Mouse (Mus musculus) kidney, adult 8-10 months (tissue): Measurements from ENCODE around the gene C87436.

Source experiments
- DNase-seq, 2 experiments: peaks; one replicate each; pipeline ENCODE4 v3.0.0; 2022

The C87436 gene

DNA sequence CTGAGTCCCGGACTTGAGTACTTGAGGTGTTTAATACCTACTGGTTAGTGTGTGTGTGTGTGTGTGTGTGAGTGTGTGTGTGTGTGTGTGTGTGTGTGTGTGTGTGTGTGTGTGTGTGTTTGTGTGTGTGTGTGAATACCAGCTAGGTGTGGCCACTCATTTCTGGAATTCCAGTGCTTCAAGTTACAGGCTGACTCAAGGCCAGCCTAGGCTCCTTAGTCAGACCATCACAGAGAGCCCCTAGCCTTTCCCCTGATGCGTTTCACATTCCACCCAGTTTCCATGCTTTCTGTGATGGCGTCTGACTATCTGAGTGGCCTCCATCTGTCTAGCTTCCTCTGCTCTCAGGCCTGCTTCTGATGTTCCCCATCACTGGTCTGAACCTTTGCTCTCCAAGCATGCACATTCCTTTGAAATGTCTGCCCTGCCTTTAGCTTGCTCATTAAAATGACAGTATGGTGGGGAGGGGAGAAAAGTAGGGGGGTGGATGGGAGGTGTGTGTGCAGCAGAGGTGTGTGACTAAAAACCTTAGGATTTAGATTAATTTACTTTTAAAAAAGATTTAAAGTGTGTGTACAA is 81.7 kb downstream of the C87436 start:
- DNase-seq: peak; percentile 41 to 53

- no peak for DNase-seq
Observed at GRCm38 (mm10) chr6:86522001-86522911, 84.1 kb downstream of the C87436 start.
